13 mouse cellular contexts compared by ENCODE assay signal in genomic region chr12:26489942-26490341, GRCm38 (mm10). TPM values are rescaled to one million over a fixed set of nuclear protein-coding genes. Genes with fewer than 3 reads are reported as not detected.
A peak's percentile ranks its signal among the peaks of the same experiment; 100 is the strongest.
DNase-seq lines count a peak whose midpoint lies in the region; ATAC-seq and TF ChIP-seq lines count a peak whose summit lies in the region.
"Had no signal": no experiment of that assay in that cellular context is flagged by ENCODE, and none has a peak within 500 bp of the region (broad histone marks: within the 10 kb centered on the region; RNA-seq: fewer than 3 reads in every experiment).

No protein-coding gene starts in this region.

- peak; percentile 39 for TF ChIP-seq CTCF in heart, adult 2 months (IDR thresholded peaks at IDR 0.05)

- TF ChIP-seq POLR2A in heart, adult 2 months (IDR thresholded peaks at IDR 0.05; ENCODE audit: insufficient read depth, low read depth, low read length): no peak

- H3K4me1 ChIP-seq in heart, adult 2 months (ENCODE audit: control insufficient read depth, insufficient read depth, low read length): no peaks in the 10 kb centered on the region
- H3K4me1 ChIP-seq in heart, embryonic 10.5 days: no peaks in the 10 kb centered on the region
- H3K4me1 ChIP-seq in midbrain, embryonic 11.5 days (ENCODE audit: control insufficient read depth, insufficient read depth, low read length): no peaks in the 10 kb centered on the region; the same call in 1 of the 2 replicates
- H3K4me1 ChIP-seq in midbrain, embryonic 15.5 days: peaks cover 11% of the 10 kb centered on the region

- no peak overlapping the region for H3K4me2 ChIP-seq in midbrain, embryonic 11.5 days
- no peak overlapping the region for H3K4me2 ChIP-seq in midbrain, embryonic 15.5 days
- H3K4me2 ChIP-seq: hindbrain, embryonic 15.5 days; limb, embryonic 15.5 days had no signal

- H3K27ac ChIP-seq in heart, adult 2 months: no peak overlapping the region
- no peak overlapping the region for H3K27ac ChIP-seq in heart, embryonic 10.5 days
- H3K27ac ChIP-seq in midbrain, embryonic 11.5 days (ENCODE audit: low read depth, low read length): no peak overlapping the region
- no peak overlapping the region for H3K27ac ChIP-seq in midbrain, embryonic 15.5 days
- H3K27ac ChIP-seq: hindbrain, embryonic 15.5 days; limb, embryonic 15.5 days had no signal

- no peak for ATAC-seq in midbrain, embryonic 11.5 days (ENCODE audit: low FRiP score)
- no peak for ATAC-seq in midbrain, embryonic 15.5 days (replicated peaks)
- ATAC-seq: activated CD4-positive, CD25-positive, alpha-beta regulatory T cell, adult 4 months had no signal

- no peaks in the 10 kb centered on the region for H3K9me3 ChIP-seq in heart, embryonic 10.5 days
- no peaks in the 10 kb centered on the region for H3K9me3 ChIP-seq in midbrain, embryonic 11.5 days (ENCODE audit: control insufficient read depth, low read length)
- H3K9me3 ChIP-seq in midbrain, embryonic 15.5 days: no peaks in the 10 kb centered on the region
- H3K9me3 ChIP-seq: hindbrain, embryonic 15.5 days; limb, embryonic 15.5 days had no signal

- TF ChIP-seq EP300 in heart, adult 2 months (IDR thresholded peaks at IDR 0.05; ENCODE audit: insufficient read depth, low read depth, low read length): no peak

- intact Hi-C loops in heart, adult 2 months (cut with DNase I): no loop called here

- H3K9ac ChIP-seq in heart, adult 2 months (ENCODE audit: low read depth, low read length): no peak overlapping the region
- no peak overlapping the region for H3K9ac ChIP-seq in midbrain, embryonic 11.5 days (ENCODE audit: low read length)
- H3K9ac ChIP-seq in midbrain, embryonic 15.5 days: no peak overlapping the region
- H3K9ac ChIP-seq: hindbrain, embryonic 15.5 days; limb, embryonic 15.5 days had no signal

- WGBS in heart, adult 2 months: 94% methylated on average over 1 of the region's 1 CpGs
- WGBS in heart, embryonic 10.5 days: 89% methylated on average over 1 of the region's 1 CpGs
- WGBS in midbrain, embryonic 11.5 days: 94% methylated on average over 1 of the region's 1 CpGs
- 97% methylated on average over 1 of the region's 1 CpGs for WGBS in midbrain, embryonic 15.5 days

- no peak for DNase-seq in heart, adult 2 months
- no peak for DNase-seq in heart, embryonic 10.5 days (ENCODE audit: low spot score)
- DNase-seq in midbrain, embryonic 11.5 days (ENCODE audit: low spot score, missing footprints): peak; percentile 83
- DNase-seq in R1 (ENCODE audit: low read depth, low spot score): peak; percentile 27
- DNase-seq in retina, embryonic 14.5 days (ENCODE audit: low spot score): peak; percentile 52
- no peak for DNase-seq in testis, postnatal 10 days (ENCODE audit: low spot score)
- no peak for DNase-seq in urinary bladder, adult 2 months (ENCODE audit: low spot score)
- DNase-seq: kidney, postnatal 14 days; layer of hippocampus, postnatal 36 days had no signal

- H3K27me3 ChIP-seq in heart, adult 2 months (ENCODE audit: control insufficient read depth, insufficient read depth, low read length): no peaks in the 10 kb centered on the region
- H3K27me3 ChIP-seq in heart, embryonic 10.5 days (ENCODE audit: insufficient read depth, poor library complexity, severe bottlenecking): no peaks in the 10 kb centered on the region
- no peaks in the 10 kb centered on the region for H3K27me3 ChIP-seq in midbrain, embryonic 11.5 days (ENCODE audit: control insufficient read depth, insufficient read depth, low read length)
- no peaks in the 10 kb centered on the region for H3K27me3 ChIP-seq in midbrain, embryonic 15.5 days (replicated peaks)
- H3K27me3 ChIP-seq: hindbrain, embryonic 15.5 days; limb, embryonic 15.5 days had no signal

- H3K36me3 ChIP-seq in heart, adult 2 months (ENCODE audit: control insufficient read depth, insufficient read depth, low read length): no peaks in the 10 kb centered on the region
- H3K36me3 ChIP-seq in heart, embryonic 10.5 days: no peaks in the 10 kb centered on the region
- no peaks in the 10 kb centered on the region for H3K36me3 ChIP-seq in midbrain, embryonic 11.5 days (ENCODE audit: control insufficient read depth, insufficient read depth, low read length)
- H3K36me3 ChIP-seq in midbrain, embryonic 15.5 days (replicated peaks): no peaks in the 10 kb centered on the region
- H3K36me3 ChIP-seq: hindbrain, embryonic 15.5 days; limb, embryonic 15.5 days had no signal

- H3K4me3 ChIP-seq in heart, adult 2 months: no peak overlapping the region
- H3K4me3 ChIP-seq in heart, embryonic 10.5 days: no peak overlapping the region
- no peak overlapping the region for H3K4me3 ChIP-seq in midbrain, embryonic 11.5 days (ENCODE audit: low read depth, low read length)
- no peak overlapping the region for H3K4me3 ChIP-seq in midbrain, embryonic 15.5 days
- H3K4me3 ChIP-seq: hindbrain, embryonic 15.5 days; limb, embryonic 15.5 days had no signal

- no peaks in the 10 kb centered on the region for H3K79me2 ChIP-seq in heart, adult 2 months (replicated peaks; ENCODE audit: control insufficient read depth, insufficient read depth, low read length)

RNA-seq across cellular contexts. Expression of gene Cmpk2, which starts 20.9 kb away (rescaled TPM):
- total RNA-seq in heart, adult 2 months (2021): 1 to 10 TPM; 4.2 to 4.5 TPM
- 3.8 and 6.6 TPM in 2 replicates for polyA plus RNA-seq in heart, adult 2 months (2012; rRNA removed)
- 3.0 and 4.6 TPM in 2 replicates for polyA plus RNA-seq in heart, embryonic 10.5 days (2016; fragmentation: Nextera tagmentation; extraction: Ambion mirVana)
- polyA plus RNA-seq in midbrain, embryonic 11.5 days (2014; fragmentation: Nextera tagmentation; extraction: Ambion mirVana): 7.6 and 7.8 TPM in 2 replicates
- 15.6 TPM in 2 replicates for polyA plus RNA-seq in midbrain, embryonic 15.5 days (2015; fragmentation: Nextera tagmentation; extraction: Ambion mirVana)
- 3.9 and 4.8 TPM in 2 replicates for polyA plus RNA-seq in urinary bladder, adult 2 months (2012; rRNA removed)

RNA-seq across cellular contexts. Expression of gene Rsad2, which starts 33.7 kb away (rescaled TPM):
- 10 to 100 TPM in 1 of 2 experiments, 1 to 10 TPM in 1; 7.4 to 14.4 TPM for total RNA-seq in heart, adult 2 months (2021)
- 6.9 and 8.2 TPM in 2 replicates for polyA plus RNA-seq in heart, adult 2 months (2012; rRNA removed)
- 0.25 and 0.60 TPM in 2 replicates for polyA plus RNA-seq in heart, embryonic 10.5 days (2016; fragmentation: Nextera tagmentation; extraction: Ambion mirVana)
- polyA plus RNA-seq in midbrain, embryonic 11.5 days (2014; fragmentation: Nextera tagmentation; extraction: Ambion mirVana): 0.14 and 0.18 TPM in 2 replicates
- 0.39 and 0.75 TPM in 2 replicates for polyA plus RNA-seq in midbrain, embryonic 15.5 days (2015; fragmentation: Nextera tagmentation; extraction: Ambion mirVana)
- polyA plus RNA-seq in urinary bladder, adult 2 months (2012; rRNA removed): 2.5 and 3.5 TPM in 2 replicates

Comparison
In these comparisons a context has a peak if more than half of its experiments do, and no peak if none do; other contexts are left out.
1. DNase-seq: peak in midbrain, embryonic 11.5 days (single experiment), R1 (single experiment) and retina, embryonic 14.5 days (single experiment); none in heart, adult 2 months (0 of 2), heart, embryonic 10.5 days (single experiment), testis, postnatal 10 days (single experiment) and urinary bladder, adult 2 months (single experiment).